Mouse (Mus musculus): Measurements from ENCODE around the gene Hist1h2bh. TPM values are rescaled to one million over a fixed set of nuclear protein-coding genes. Genes with fewer than 3 reads are reported as not detected.

The Hist1h2bh gene
- polyA plus RNA-seq, 1 experiment, result 37.8 TPM

GRCm38 (mm10) chr13:23498653-23499052 lies 44.5 kb downstream of the Hist1h2bh start:
- Histone ChIP-seq H3K27me3 (ENCODE audit: control insufficient read depth, insufficient read depth, low read length) (no peaks in the 10 kb centered on the region), H3K4me1 (replicated peaks; ENCODE audit: control insufficient read depth, insufficient read depth, low read length) (no peaks in the 10 kb centered on the region), H3K36me3 (ENCODE audit: control insufficient read depth, insufficient read depth, low read length) (no peaks in the 10 kb centered on the region), H3K4me3 (ENCODE audit: control insufficient read depth, insufficient read depth, low read length) (no peak overlapping the region), H3K27ac (ENCODE audit: control insufficient read depth, insufficient read depth, low read length) (no peak overlapping the region)
- DNase-seq, result no peak
- no peak for TF ChIP-seq CTCF (IDR thresholded peaks at IDR 0.05; ENCODE audit: borderline replicate concordance, control insufficient read depth, extremely low read depth, insufficient read depth, low read length, poor library complexity)
- no peak for TF ChIP-seq POLR2A (IDR thresholded peaks at IDR 0.05; ENCODE audit: control insufficient read depth, extremely low read depth, insufficient read depth, low read length, poor library complexity)
- WGBS, result 63% methylated on average over 10 of the region's 10 CpGs

GRCm38 (mm10) chr13:23497656-23498321 lies 45.4 kb downstream of the Hist1h2bh start:
- WGBS, result 78% methylated on average over 19 of the region's 19 CpGs
- no peaks in the 10 kb centered on the region for H3K27me3 ChIP-seq (ENCODE audit: control insufficient read depth, insufficient read depth, low read length)
- TF ChIP-seq POLR2A (IDR thresholded peaks at IDR 0.05; ENCODE audit: control insufficient read depth, extremely low read depth, insufficient read depth, low read length, poor library complexity) (no peak), CTCF (IDR thresholded peaks at IDR 0.05; ENCODE audit: borderline replicate concordance, control insufficient read depth, extremely low read depth, insufficient read depth, low read length, poor library complexity) (no peak)
- no peak overlapping the region for H3K27ac ChIP-seq (ENCODE audit: control insufficient read depth, insufficient read depth, low read length)
- H3K4me3 ChIP-seq (ENCODE audit: control insufficient read depth, insufficient read depth, low read length), result no peak overlapping the region
- H3K4me1 ChIP-seq (replicated peaks; ENCODE audit: control insufficient read depth, insufficient read depth, low read length), result no peaks in the 10 kb centered on the region
- no peaks in the 10 kb centered on the region for H3K36me3 ChIP-seq (ENCODE audit: control insufficient read depth, insufficient read depth, low read length)
- no peak for DNase-seq

- DNase-seq, result no peak
- 93% methylated on average over 6 of the region's 6 CpGs for WGBS
- H3K4me1 ChIP-seq (replicated peaks; ENCODE audit: control insufficient read depth, insufficient read depth, low read length), result 0 out of 2 replicates have a peak, but pooled peaks cover 2% of the 10 kb centered on the region
- H3K27me3 ChIP-seq (ENCODE audit: control insufficient read depth, insufficient read depth, low read length), result no peaks in the 10 kb centered on the region
- H3K4me3 ChIP-seq (ENCODE audit: control insufficient read depth, insufficient read depth, low read length), result no peak overlapping the region
- TF ChIP-seq CTCF (IDR thresholded peaks at IDR 0.05; ENCODE audit: borderline replicate concordance, control insufficient read depth, extremely low read depth, insufficient read depth, low read length, poor library complexity), result no peak
- TF ChIP-seq POLR2A (IDR thresholded peaks at IDR 0.05; ENCODE audit: control insufficient read depth, extremely low read depth, insufficient read depth, low read length, poor library complexity), result no peak
- no peak overlapping the region for H3K27ac ChIP-seq (ENCODE audit: control insufficient read depth, insufficient read depth, low read length)
- H3K36me3 ChIP-seq (ENCODE audit: control insufficient read depth, insufficient read depth, low read length), result no peaks in the 10 kb centered on the region
Measured at GRCm38 (mm10) chr13:23495526-23495925, 47.7 kb downstream of the Hist1h2bh start.

GRCm38 (mm10) chr13:23491990-23492389 lies 51.2 kb downstream of the Hist1h2bh start:
- DNase-seq, result no peak
- Histone ChIP-seq H3K4me1 (replicated peaks; ENCODE audit: control insufficient read depth, insufficient read depth, low read length) (0 out of 2 replicates have a peak, but pooled peaks cover 5% of the 10 kb centered on the region), H3K27ac (ENCODE audit: control insufficient read depth, insufficient read depth, low read length) (no peak overlapping the region), H3K4me3 (ENCODE audit: control insufficient read depth, insufficient read depth, low read length) (no peak overlapping the region), H3K36me3 (ENCODE audit: control insufficient read depth, insufficient read depth, low read length) (no peaks in the 10 kb centered on the region), H3K27me3 (ENCODE audit: control insufficient read depth, insufficient read depth, low read length) (no peaks in the 10 kb centered on the region)
- WGBS, result 37% methylated on average over 14 of the region's 14 CpGs
- TF ChIP-seq CTCF (IDR thresholded peaks at IDR 0.05; ENCODE audit: borderline replicate concordance, control insufficient read depth, extremely low read depth, insufficient read depth, low read length, poor library complexity) (no peak), POLR2A (IDR thresholded peaks at IDR 0.05; ENCODE audit: control insufficient read depth, extremely low read depth, insufficient read depth, low read length, poor library complexity) (no peak)

Other genes with a start within 250 kb of the Hist1h2bh start
- 2.4 and 3.7 TPM in 2 replicates for gene Zfp322a, start 174.2 kb downstream of the Hist1h2bh start, polyA plus RNA-seq (2012; rRNA removed)
- 4.2 and 4.5 TPM in 2 replicates for gene Abt1, start 119.5 kb downstream of the Hist1h2bh start, polyA plus RNA-seq (2012; rRNA removed)
- gene Btn1a1, start 77.5 kb downstream of the Hist1h2bh start, polyA plus RNA-seq (2012; rRNA removed), result 0.05 and 0.15 TPM in 2 replicates
- gene Btn2a2, start 54.5 kb downstream of the Hist1h2bh start, polyA plus RNA-seq (2012; rRNA removed), result 0.23 and 0.27 TPM in 2 replicates
- gene Hist1h4h, start 12.3 kb downstream of the Hist1h2bh start, polyA plus RNA-seq (2012; rRNA removed), result 150 and 182 TPM in 2 replicates
- 4,070 and 5,945 TPM in 2 replicates for gene Hist1h2af, start 9.5 kb downstream of the Hist1h2bh start, polyA plus RNA-seq (2012; rRNA removed)
- gene Hist1h3g, start 8.0 kb downstream of the Hist1h2bh start, polyA plus RNA-seq (2012; rRNA removed), result 496 and 661 TPM in 2 replicates
- 72.3 and 87.8 TPM in 2 replicates for gene Hist1h3f, start 660 bp upstream of the Hist1h2bh start, polyA plus RNA-seq (2012; rRNA removed)
- 208 and 221 TPM in 2 replicates for gene Hist1h4f, start 8.3 kb upstream of the Hist1h2bh start, polyA plus RNA-seq (2012; rRNA removed)
- 1.9 and 2.9 TPM in 2 replicates for gene Hist1h1d, start 9.9 kb upstream of the Hist1h2bh start, polyA plus RNA-seq (2012; rRNA removed)
- 245 and 339 TPM in 2 replicates for gene Hist1h3e, start 19.0 kb upstream of the Hist1h2bh start, polyA plus RNA-seq (2012; rRNA removed)
- gene Hist1h2ae, start 27.8 kb upstream of the Hist1h2bh start, polyA plus RNA-seq (2012; rRNA removed), result 174 and 210 TPM in 2 replicates
- 523 and 578 TPM in 2 replicates for gene Hist1h2bg, start 28.0 kb upstream of the Hist1h2bh start, polyA plus RNA-seq (2012; rRNA removed)
- 277 and 362 TPM in 2 replicates for gene Hist1h2bf, start 30.8 kb upstream of the Hist1h2bh start, polyA plus RNA-seq (2012; rRNA removed)
- gene Hist1h2ad, start 31.0 kb upstream of the Hist1h2bh start, polyA plus RNA-seq (2012; rRNA removed), result 76.8 and 109 TPM in 2 replicates
- gene Hist1h3d, start 32.4 kb upstream of the Hist1h2bh start, polyA plus RNA-seq (2012; rRNA removed), result 161 and 207 TPM in 2 replicates
- gene Hist1h4d, start 38.2 kb upstream of the Hist1h2bh start, polyA plus RNA-seq (2012; rRNA removed), result 115 and 120 TPM in 2 replicates
- 14.4 and 19.9 TPM in 2 replicates for gene Hist1h2be, start 77.7 kb upstream of the Hist1h2bh start, polyA plus RNA-seq (2012; rRNA removed)
- gene Hist1h1e, start 79.2 kb upstream of the Hist1h2bh start, polyA plus RNA-seq (2012; rRNA removed), result 9.4 and 18.5 TPM in 2 replicates
- 11.0 and 12.9 TPM in 2 replicates for gene Hist1h2ac, start 140.6 kb upstream of the Hist1h2bh start, polyA plus RNA-seq (2012; rRNA removed)
- gene Hist1h2bc, start 140.8 kb upstream of the Hist1h2bh start, polyA plus RNA-seq (2012; rRNA removed), result 153 and 154 TPM in 2 replicates
- 0.11 TPM in 1 of 2 replicates, not detected in the other for gene Hist1h1t, start 152.4 kb upstream of the Hist1h2bh start, polyA plus RNA-seq (2012; rRNA removed)
- 69.8 and 70.6 TPM in 2 replicates for gene Hist1h4c, start 155.1 kb upstream of the Hist1h2bh start, polyA plus RNA-seq (2012; rRNA removed)
- 9.8 and 13.5 TPM in 2 replicates for gene Hfe, start 167.5 kb upstream of the Hist1h2bh start, polyA plus RNA-seq (2012; rRNA removed)
- 40.9 and 48.1 TPM in 2 replicates for gene Hist1h1c, start 195.4 kb upstream of the Hist1h2bh start, polyA plus RNA-seq (2012; rRNA removed)
- 377 and 602 TPM in 2 replicates for gene Hist1h3c, start 202.2 kb upstream of the Hist1h2bh start, polyA plus RNA-seq (2012; rRNA removed)
- gene Hist1h2bb, start 203.3 kb upstream of the Hist1h2bh start, polyA plus RNA-seq (2012; rRNA removed), result 160 and 224 TPM in 2 replicates
- gene Hist1h2ab, start 207.7 kb upstream of the Hist1h2bh start, polyA plus RNA-seq (2012; rRNA removed), result 258 and 455 TPM in 2 replicates
- 529 and 561 TPM in 2 replicates for gene Hist1h3b, start 208.9 kb upstream of the Hist1h2bh start, polyA plus RNA-seq (2012; rRNA removed)
- 101 and 134 TPM in 2 replicates for gene Hist1h4b, start 213.6 kb upstream of the Hist1h2bh start, polyA plus RNA-seq (2012; rRNA removed)
- 295 and 320 TPM in 2 replicates for gene Hist1h4a, start 217.8 kb upstream of the Hist1h2bh start, polyA plus RNA-seq (2012; rRNA removed)
- 348 and 451 TPM in 2 replicates for gene Hist1h3a, start 219.0 kb upstream of the Hist1h2bh start, polyA plus RNA-seq (2012; rRNA removed)
- gene Hist1h1a, start 220.3 kb upstream of the Hist1h2bh start, polyA plus RNA-seq (2012; rRNA removed), result 18.2 and 21.2 TPM in 2 replicates
- gene Trim38, start 226.5 kb upstream of the Hist1h2bh start, polyA plus RNA-seq (2012; rRNA removed), result not detected in 2 replicates

Measured in thymus, adult 2 months (tissue).